Mouse (Mus musculus): Measurements from ENCODE around the gene Trim25.

DNA sequence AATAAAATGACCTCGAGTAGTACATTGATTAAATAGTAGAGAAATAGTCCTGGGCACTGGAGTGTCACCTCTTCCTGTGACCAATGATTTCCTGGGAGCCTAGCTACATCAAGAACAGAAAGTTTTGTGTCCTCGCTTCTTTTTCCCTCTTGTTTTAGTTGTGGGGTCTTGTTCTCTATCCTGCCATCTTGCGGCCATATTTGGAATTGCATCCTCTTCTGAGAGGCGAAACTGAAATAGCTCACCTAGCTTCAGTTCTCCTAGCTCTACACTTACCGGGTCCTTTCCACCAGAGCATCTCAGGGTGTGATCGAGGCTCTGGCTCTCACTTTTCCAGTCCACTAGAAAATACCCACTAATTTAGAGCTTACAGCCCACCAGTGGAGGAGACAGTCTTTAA, 70.1 kb downstream of the Trim25 start:
- TF ChIP-seq CTCF (IDR thresholded peaks at IDR 0.05; ENCODE audit: low read depth, low read length) = no peak
- no peak for TF ChIP-seq POLR2A (IDR thresholded peaks at IDR 0.05; ENCODE audit: extremely low read depth, insufficient read depth, low read length)

Data from liver, adult 2 months (tissue).